Mouse (Mus musculus) cerebellum, adult 2 months (tissue): ENCODE data around the gene Erbb4. TPM values are rescaled to one million over a fixed set of nuclear protein-coding genes. Genes with fewer than 3 reads are reported as not detected.

ENCODE experiments used
- DNase-seq, 2 experiments: peaks; one replicate each; pipeline ENCODE4 v3.0.0; 2021
- H3K27ac ChIP-seq: fragments of 200-500 bp; 2 replicates; pipeline ENCODE4 v1.5.1; 2012; ENCODE audit warnings: low read length, control low read depth, inconsistent platforms; ENCODE audit not compliant: insufficient read depth
- H3K27me3 ChIP-seq: fragments of 200-500 bp; 2 replicates; pipeline ENCODE4 v1.6.1; 2012; ENCODE audit warnings: inconsistent platforms, mild to moderate bottlenecking, low read length, moderate library complexity; ENCODE audit not compliant: control insufficient read depth, insufficient read depth
- H3K4me1 ChIP-seq: fragments of 200-500 bp; 2 replicates; pipeline ENCODE4 v1.6.1; 2011; ENCODE audit warnings: low read length; ENCODE audit not compliant: control insufficient read depth, insufficient read depth
- H3K4me3 ChIP-seq: fragments of 200-500 bp; replicated peaks from 2 replicates; pipeline ENCODE3; 2011; ENCODE audit warnings: mild to moderate bottlenecking, low read depth, low read length, control low read depth; ENCODE audit not compliant: insufficient read depth
- CTCF ChIP-seq: fragments of 200-500 bp; IDR thresholded peaks from 2 replicates; pipeline ENCODE4 v1.5.1; 2011; ENCODE audit warnings: low read depth, mild to moderate bottlenecking, control low read depth, low read length, moderate library complexity, borderline replicate concordance; ENCODE audit not compliant: insufficient read depth
- POLR2A ChIP-seq: fragments of 200-500 bp; IDR thresholded peaks from 2 replicates; pipeline ENCODE4 v1.6.1; 2011; ENCODE audit warnings: low read length, control low read depth, borderline replicate concordance; ENCODE audit not compliant: insufficient read depth
- WGBS: fragments of 180-500 bp; shearing (Covaris S2); methylation state at CpG from one replicate; pipeline ENCODE4 v1.1.7; 2018; 5-methylcytosine and 5-hydroxymethylcytosine counted together
- polyA plus RNA-seq: library from polyadenylated mRNA; depleted of rRNA; stranded (reverse); fragments of >200 nt; gene quantifications from 2 replicates; pipeline ENCODE4 v1.2.3, GENCODE M21; 2012

Erbb4 gene
- polyA plus RNA-seq, 1 experiment, result 7.6 TPM

DNA sequence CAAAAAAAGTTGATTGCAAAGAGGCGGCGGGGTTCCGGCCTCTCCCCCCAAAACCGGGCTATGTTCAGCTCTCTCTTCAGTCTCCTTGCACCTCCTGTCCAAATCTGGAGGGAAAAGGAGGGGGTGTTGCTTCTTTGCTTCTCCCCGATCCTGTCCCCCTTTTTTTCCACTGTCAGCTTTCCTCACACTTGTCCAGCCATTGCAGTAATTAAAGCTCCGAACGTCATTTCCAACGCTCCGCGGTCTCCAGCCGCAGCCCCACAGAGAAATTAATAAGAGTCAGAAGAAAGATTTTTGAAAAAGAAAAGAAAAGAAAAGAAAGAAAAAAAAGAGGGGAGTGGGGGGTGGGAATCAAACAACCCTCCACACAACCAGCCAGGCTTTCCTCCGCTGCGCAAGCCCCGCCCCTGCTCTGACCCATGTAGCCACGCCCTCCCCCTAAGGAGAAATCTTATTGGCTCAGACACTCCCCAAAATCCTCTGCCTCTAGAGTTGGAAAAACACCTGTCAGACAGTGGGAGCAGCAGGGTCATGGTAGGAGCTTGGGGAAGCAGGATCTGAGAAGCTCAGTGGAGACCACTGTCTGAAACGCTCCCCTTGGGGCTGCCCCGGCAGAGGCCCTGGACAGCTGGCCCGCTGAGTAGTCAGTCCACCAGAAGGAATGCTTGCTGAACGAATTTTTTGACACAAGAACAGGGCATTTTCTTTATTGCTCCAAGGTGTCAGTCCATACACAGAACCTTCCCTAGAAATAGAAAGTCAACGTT lies 483 bp upstream of the Erbb4 start:
- no peak overlapping the region for H3K27ac ChIP-seq
- TF ChIP-seq POLR2A (no peak), CTCF (no peak)

GRCm38 (mm10) chr1:69106937-69107461 lies 860 bp downstream of the Erbb4 start:
- H3K27me3 ChIP-seq, result no peaks in the 10 kb centered on the region
- DNase-seq, result peak; percentile 73 to 77
- under 1% methylated on average over 35 of the region's 35 CpGs for WGBS

More for the DNA sequence above, 483 bp upstream of the Erbb4 start:
- no peaks in the 10 kb centered on the region for H3K4me1 ChIP-seq
- DNase-seq, result peak; percentile 75 to 81
- peak overlapping the region; percentile 86 for H3K4me3 ChIP-seq
- WGBS, result 3% methylated on average over 20 of the region's 20 CpGs
- no peaks in the 10 kb centered on the region for H3K27me3 ChIP-seq

DNA sequence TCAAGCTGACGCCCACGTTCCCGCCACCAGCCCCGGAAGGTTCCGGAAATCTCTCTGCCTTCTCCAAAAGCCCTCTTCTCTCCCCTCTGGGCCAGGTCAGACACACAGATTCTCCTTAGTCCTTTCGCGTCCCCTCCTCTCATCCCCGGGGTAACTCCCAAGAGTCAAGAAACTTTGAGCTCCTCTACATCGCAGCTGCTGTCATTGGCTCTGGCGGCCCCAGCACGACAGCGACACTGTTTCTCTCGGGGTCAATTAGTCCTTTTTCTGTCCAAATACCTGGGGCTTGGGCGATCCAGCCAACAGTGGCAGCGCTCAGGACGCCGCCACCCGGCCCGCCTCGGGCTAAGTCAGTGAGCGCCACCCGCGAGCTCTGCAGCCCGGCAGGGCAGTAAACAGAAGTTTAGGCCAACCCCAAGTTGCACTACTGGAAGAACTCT lies 1.5 kb downstream of the Erbb4 start:
- TF ChIP-seq CTCF (no peak), POLR2A (no peak)

More at GRCm38 (mm10) chr1:69106937-69107461, 860 bp downstream of the Erbb4 start:
- Histone ChIP-seq H3K4me3 (peak overlapping the region; percentile 86), H3K4me1 (no peaks in the 10 kb centered on the region), H3K27ac (peak overlapping the region; percentile 65; the same call in 1 of the 2 replicates)
- no peak for TF ChIP-seq CTCF

DNA sequence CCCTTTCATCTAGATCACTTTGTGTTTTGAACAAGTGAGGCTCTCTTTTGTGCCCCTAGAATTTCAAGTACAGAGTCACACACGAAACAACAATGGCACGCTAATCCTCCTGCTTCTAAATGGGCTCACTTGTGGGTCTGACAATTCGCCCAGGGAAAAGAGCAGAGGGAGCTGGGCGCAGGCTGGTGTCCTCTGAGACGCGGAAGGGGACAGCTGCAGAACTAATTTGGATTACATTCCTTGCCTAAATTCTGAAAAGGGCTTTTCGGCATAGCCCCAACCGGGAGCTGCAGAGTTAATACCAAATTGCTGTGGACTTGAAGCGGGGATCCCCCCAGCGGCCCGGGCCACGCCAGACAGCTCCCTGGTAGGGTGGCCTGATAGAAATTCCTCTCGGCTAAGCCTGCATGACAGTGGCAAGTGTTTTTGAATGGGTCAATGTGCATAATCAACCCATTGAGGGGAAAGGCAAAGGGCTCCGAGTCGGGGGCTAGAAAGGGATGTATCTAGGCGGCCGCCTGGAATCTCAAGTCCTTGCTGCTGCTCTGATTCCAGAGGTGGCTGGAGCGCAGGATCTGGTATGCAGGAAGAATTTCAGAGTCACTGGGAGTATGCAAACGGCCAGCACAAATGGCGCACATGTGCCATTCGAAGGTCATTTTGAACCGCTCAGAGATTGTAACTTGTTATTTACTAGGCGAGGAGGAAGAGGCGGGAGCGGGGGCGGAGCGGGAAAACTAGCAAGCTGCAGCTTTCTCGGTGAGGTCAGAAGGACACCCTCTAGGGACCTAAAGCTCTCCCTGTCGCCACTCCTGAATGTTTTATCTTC lies 2.2 kb downstream of the Erbb4 start:
- Histone ChIP-seq H3K27me3 (no peaks in the 10 kb centered on the region), H3K4me1 (no peaks in the 10 kb centered on the region), H3K4me3 (peak overlapping the region; percentile 86), H3K27ac (peak overlapping the region; percentile 62)
- TF ChIP-seq POLR2A, result no peak
- no peak for TF ChIP-seq CTCF
- DNase-seq, result peak; percentile 60 to 70
- under 1% methylated on average over 29 of the region's 29 CpGs for WGBS

More for the DNA sequence above, 1.5 kb downstream of the Erbb4 start:
- DNase-seq, result peak; percentile 67 to 73
- peak overlapping the region; percentile 62; the same call in 1 of the 2 replicates for H3K27ac ChIP-seq
- no peaks in the 10 kb centered on the region for H3K27me3 ChIP-seq
- H3K4me1 ChIP-seq, result no peaks in the 10 kb centered on the region
- H3K4me3 ChIP-seq, result peak overlapping the region; percentile 86
- under 1% methylated on average over 24 of the region's 24 CpGs for WGBS

DNA sequence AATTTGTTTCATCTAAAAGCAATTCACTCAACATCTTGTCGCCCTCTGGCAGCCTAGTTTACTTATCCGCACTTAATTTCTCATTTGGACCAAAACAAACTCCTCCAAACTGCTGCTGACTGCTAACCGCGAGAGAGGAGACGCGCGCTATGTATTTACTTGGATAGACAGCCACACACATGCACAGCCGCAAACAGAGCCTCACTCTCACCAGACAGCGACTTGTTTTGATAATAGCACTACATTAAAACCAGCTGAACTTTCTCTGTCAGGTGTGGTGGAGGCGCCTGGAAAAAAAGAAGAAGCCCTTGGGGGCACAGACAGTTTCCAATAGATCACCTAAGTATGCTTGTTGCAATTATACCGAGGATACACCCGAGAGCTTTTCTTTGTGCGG lies 2.8 kb downstream of the Erbb4 start:
- no peaks in the 10 kb centered on the region for H3K27me3 ChIP-seq
- peak; percentile 42 to 43 for DNase-seq
- H3K27ac ChIP-seq, result peak overlapping the region; percentile 28; the same call in 1 of the 2 replicates
- peak overlapping the region; percentile 86 for H3K4me3 ChIP-seq
- H3K4me1 ChIP-seq, result no peaks in the 10 kb centered on the region
- WGBS, result 5% methylated on average over 13 of the region's 13 CpGs
- no peak for TF ChIP-seq CTCF
- TF ChIP-seq POLR2A, result no peak

DNA sequence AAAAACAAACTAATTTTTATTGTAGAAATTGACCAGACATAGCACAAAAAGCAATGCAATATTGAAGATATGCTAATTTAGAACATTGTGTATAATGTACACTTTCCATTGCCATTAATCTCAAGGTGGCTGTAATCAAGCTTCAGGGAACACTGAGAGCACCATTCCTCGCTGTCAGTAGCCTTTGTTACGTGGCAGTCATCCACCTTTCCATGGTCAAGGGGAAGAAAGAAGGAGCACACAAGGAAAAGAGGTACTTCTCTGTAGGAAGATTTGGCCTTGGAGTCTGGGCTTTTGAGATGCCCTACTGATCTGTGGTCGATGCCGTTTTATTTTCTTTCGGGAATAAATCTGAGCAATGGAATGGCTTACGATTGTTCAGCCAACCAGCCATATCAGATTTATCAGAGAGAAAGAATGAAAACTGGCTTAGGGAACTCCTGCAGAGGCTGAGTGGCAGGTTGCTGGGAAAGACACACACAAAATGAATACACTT lies 4.6 kb downstream of the Erbb4 start:
- TF ChIP-seq CTCF, result no peak
- TF ChIP-seq POLR2A, result no peak
- Histone ChIP-seq H3K27me3 (no peaks in the 10 kb centered on the region), H3K27ac (no peak overlapping the region), H3K4me3 (peak overlapping the region; percentile 11), H3K4me1 (no peaks in the 10 kb centered on the region)
- 50% methylated on average over 6 of the region's 6 CpGs for WGBS
- no peak for DNase-seq

DNA sequence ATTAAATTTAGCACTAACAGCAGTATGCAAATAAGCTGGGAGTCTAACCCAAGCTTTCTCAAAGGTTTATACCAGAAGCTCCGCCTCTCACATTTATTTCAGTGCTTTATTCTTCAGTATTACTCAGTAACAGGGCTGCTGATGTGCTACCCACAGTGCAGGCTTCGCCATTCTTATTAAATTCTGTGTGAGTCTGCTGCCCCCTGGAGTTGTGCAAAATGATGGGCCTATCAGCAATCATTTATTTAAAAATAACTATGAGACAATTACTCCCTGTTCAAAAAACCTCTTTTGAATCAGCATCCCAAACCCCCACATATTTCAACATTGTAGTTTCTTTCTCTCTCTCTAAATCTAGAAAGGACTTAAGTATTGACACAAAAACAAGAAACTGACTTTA lies 6.2 kb downstream of the Erbb4 start:
- 89% methylated on average over 2 of the region's 2 CpGs for WGBS
- no peaks in the 10 kb centered on the region for H3K4me1 ChIP-seq
- DNase-seq, result no peak
- no peak overlapping the region for H3K4me3 ChIP-seq
- no peaks in the 10 kb centered on the region for H3K27me3 ChIP-seq
- TF ChIP-seq CTCF (no peak), POLR2A (no peak)
- no peak overlapping the region for H3K27ac ChIP-seq
